Mouse (Mus musculus) NIH3T3 (cell line): ENCODE results near the gene Rps6kl1.
"Not testable (repeated sequence)": the region's sequence is repeated elsewhere in the genome, so short reads cannot be mapped to it uniquely, and the experiment has no call there.

Source experiments
- DNase-seq: peaks from one replicate; pipeline ENCODE4 v3.0.0-alpha.2; 2012; ENCODE audit warnings: low read depth

Gene Rps6kl1

GRCm38 (mm10) chr12:85175926-85176845 is 25.1 kb upstream of the Rps6kl1 start:
- DNase-seq: peak; percentile 38

- DNase-seq: no peak
Observed at GRCm38 (mm10) chr12:85175087-85175675, 24.1 kb upstream of the Rps6kl1 start.

GRCm38 (mm10) chr12:85174016-85174415 is 23.0 kb upstream of the Rps6kl1 start:
- peak; percentile 47 for DNase-seq

GRCm38 (mm10) chr12:85170948-85171307 is 19.9 kb upstream of the Rps6kl1 start:
- DNase-seq: no peak

- DNase-seq: no peak
Observed at GRCm38 (mm10) chr12:85170284-85170947, 19.4 kb upstream of the Rps6kl1 start.

GRCm38 (mm10) chr12:85169877-85170276 is 18.8 kb upstream of the Rps6kl1 start:
- DNase-seq: no peak

- peak; percentile 92 for DNase-seq
Observed at GRCm38 (mm10) chr12:85169117-85169858, 18.2 kb upstream of the Rps6kl1 start.

- DNase-seq: no peak
Observed at GRCm38 (mm10) chr12:85166631-85167030, 15.6 kb upstream of the Rps6kl1 start.

- no peak for DNase-seq
Observed at GRCm38 (mm10) chr12:85164996-85165395, 13.9 kb upstream of the Rps6kl1 start.

GRCm38 (mm10) chr12:85159592-85159991 is 8.5 kb upstream of the Rps6kl1 start:
- no peak for DNase-seq

GRCm38 (mm10) chr12:85158801-85159200 is 7.7 kb upstream of the Rps6kl1 start:
- no peak for DNase-seq

- no peak for DNase-seq
Observed at GRCm38 (mm10) chr12:85157797-85158460, 6.9 kb upstream of the Rps6kl1 start.

- peak; percentile 62 for DNase-seq
Observed at GRCm38 (mm10) chr12:85156324-85156723, 5.3 kb upstream of the Rps6kl1 start.

GRCm38 (mm10) chr12:85153011-85153410 is 1.9 kb upstream of the Rps6kl1 start:
- DNase-seq: peak; percentile 40

- no peak for DNase-seq
Observed at GRCm38 (mm10) chr12:85150321-85151001, 603 bp downstream of the Rps6kl1 start.

- no peak for DNase-seq
Observed at GRCm38 (mm10) chr12:85146881-85147280, 4.2 kb downstream of the Rps6kl1 start.

GRCm38 (mm10) chr12:85146355-85146754 is 4.7 kb downstream of the Rps6kl1 start:
- peak; percentile 44 for DNase-seq

- DNase-seq: no peak
Observed at GRCm38 (mm10) chr12:85145630-85146029, 5.4 kb downstream of the Rps6kl1 start.

- no peak for DNase-seq
Observed at GRCm38 (mm10) chr12:85144821-85145220, 6.2 kb downstream of the Rps6kl1 start.

GRCm38 (mm10) chr12:85144276-85144675 is 6.8 kb downstream of the Rps6kl1 start:
- DNase-seq: not testable (repeated sequence)

GRCm38 (mm10) chr12:85142803-85143202 is 8.3 kb downstream of the Rps6kl1 start:
- DNase-seq: peak; percentile 94
